Mouse (Mus musculus) MEL (cell line): Measurements from ENCODE around the gene Mrpl57. TPM values are rescaled to one million over a fixed set of nuclear protein-coding genes. Genes with fewer than 3 reads are reported as not detected.
A peak's percentile ranks its signal among the peaks of the same experiment; 100 is the strongest.
"Not testable (repeated sequence)": the region's sequence is repeated elsewhere in the genome, so short reads cannot be mapped to it uniquely, and the experiment has no call there.

Experiments
- DNase-seq: peaks from one replicate; pipeline ENCODE4 v3.0.0; 2011; ENCODE audit warnings: low read depth, low spot score
- H3K27ac ChIP-seq: 2 replicates; pipeline ENCODE4 v1.5.1; 2012; ENCODE audit warnings: low read depth, mild to moderate bottlenecking, control low read depth, low read length, moderate library complexity; ENCODE audit not compliant: control insufficient read depth
- H3K27me3 ChIP-seq, 2 experiments: fragments of 150-350 bp in 1 of 2; sonication (generic) in 1 of 2; 2 replicates each; pipeline ENCODE4 v1.6.1; 2012; ENCODE audit warnings: low read length in 2 of 2, mild to moderate bottlenecking in 2 of 2, improper control_type of control experiment in 1 of 2, moderate library complexity in 1 of 2; ENCODE audit not compliant: insufficient read depth in 2 of 2, control insufficient read depth in 1 of 2
- H3K36me3 ChIP-seq, 2 experiments: 2 replicates each; pipeline ENCODE4 v1.6.1; 2012 to 2014; ENCODE audit warnings: low read length in 2 of 2, improper control_type of control experiment in 1 of 2, inconsistent platforms in 1 of 2, mild to moderate bottlenecking in 1 of 2; ENCODE audit not compliant: insufficient read depth in 2 of 2, control insufficient read depth in 1 of 2
- H3K4me1 ChIP-seq, 2 experiments: fragments of 150-350 bp in 1 of 2; sonication (generic) in 1 of 2; 2 replicates each; pipeline ENCODE4 v1.6.1; 2012; ENCODE audit warnings: low read length in 2 of 2, improper control_type of control experiment in 1 of 2, mild to moderate bottlenecking in 1 of 2; ENCODE audit not compliant: insufficient read depth in 2 of 2, control insufficient read depth in 1 of 2
- H3K4me3 ChIP-seq, 2 experiments: fragments of 150-350 bp in 1 of 2; sonication (generic) in 1 of 2; 2 replicates each; pipeline ENCODE4 v1.5.1; 2012; ENCODE audit warnings: low read depth in 2 of 2, low read length in 2 of 2, mild to moderate bottlenecking in 2 of 2, moderate library complexity in 2 of 2, control low read depth in 1 of 2, improper control_type of control experiment in 1 of 2; ENCODE audit not compliant: control insufficient read depth in 1 of 2, insufficient read depth in 1 of 2
- H3K79me2 ChIP-seq: 2 replicates; pipeline ENCODE4 v1.6.1; 2012; ENCODE audit warnings: mild to moderate bottlenecking, low read length, moderate library complexity; ENCODE audit not compliant: control insufficient read depth, poor library complexity, insufficient read depth
- H3K9ac ChIP-seq: 2 replicates; pipeline ENCODE4 v1.6.1; 2012; ENCODE audit warnings: low read depth, mild to moderate bottlenecking, control low read depth, low read length, moderate library complexity; ENCODE audit not compliant: control insufficient read depth, poor library complexity, severe bottlenecking
- H3K9me3 ChIP-seq: fragments of 150-350 bp; sonication (generic); replicated peaks from 2 replicates; pipeline ENCODE4 v1.6.1; 2012; ENCODE audit warnings: mild to moderate bottlenecking, low read length, improper control_type of control experiment, moderate library complexity; ENCODE audit not compliant: insufficient read depth
- CTCF ChIP-seq, 3 experiments: IDR thresholded peaks in 2 of 3; conservative IDR thresholded peaks in 1 of 3; 2 replicates each; pipeline ENCODE4 v1.5.1; 2011 to 2012; ENCODE audit warnings: low read length in 3 of 3, low read depth in 2 of 3, mild to moderate bottlenecking in 2 of 3, improper control_type of control experiment in 1 of 3, inconsistent platforms in 1 of 3, mixed read lengths in 1 of 3, moderate library complexity in 1 of 3; ENCODE audit not compliant: control insufficient read depth in 1 of 3, insufficient read depth in 1 of 3, poor library complexity in 1 of 3, severe bottlenecking in 1 of 3
- GABPA ChIP-seq: IDR thresholded peaks from 2 replicates; pipeline ENCODE4 v1.6.1; 2012; ENCODE audit warnings: low read depth, mild to moderate bottlenecking, inconsistent platforms, low read length, improper control_type of control experiment, moderate library complexity
- MAFK ChIP-seq: IDR thresholded peaks from 2 replicates; pipeline ENCODE4 v1.6.1; 2011; ENCODE audit warnings: low read depth, mild to moderate bottlenecking, low read length, improper control_type of control experiment, borderline replicate concordance
- MEF2A ChIP-seq: IDR thresholded peaks from 2 replicates; pipeline ENCODE4 v1.6.1; 2014; ENCODE audit warnings: low read depth, mild to moderate bottlenecking, inconsistent platforms, low read length, improper control_type of control experiment; ENCODE audit not compliant: poor library complexity, insufficient replicate concordance, severe bottlenecking; ENCODE audit errors: extremely low read depth
- MXI1 ChIP-seq: IDR thresholded peaks from 2 replicates; pipeline ENCODE4 v1.6.1; 2011; ENCODE audit warnings: mild to moderate bottlenecking, low read depth, low read length, improper control_type of control experiment
- MYB ChIP-seq: IDR thresholded peaks from 2 replicates; pipeline ENCODE4 v1.6.1; 2011; ENCODE audit warnings: mild to moderate bottlenecking, low read depth, low read length, improper control_type of control experiment
- NELFE ChIP-seq: IDR thresholded peaks from 2 replicates; pipeline ENCODE4 v1.6.1; 2011; ENCODE audit warnings: low read depth, low read length, improper control_type of control experiment
- POLR2AphosphoS5 ChIP-seq: IDR thresholded peaks from 2 replicates; pipeline ENCODE4 v1.6.1; 2012; ENCODE audit warnings: low read depth, borderline replicate concordance, mild to moderate bottlenecking, inconsistent platforms, low read length, moderate library complexity, mixed read lengths
- RAD21 ChIP-seq: IDR thresholded peaks from 2 replicates; pipeline ENCODE4 v1.6.1; 2011; ENCODE audit warnings: mild to moderate bottlenecking, low read depth, low read length, improper control_type of control experiment
- RCOR1 ChIP-seq: IDR thresholded peaks from 2 replicates; pipeline ENCODE4 v1.6.1; 2012; ENCODE audit warnings: low read depth, mild to moderate bottlenecking, inconsistent platforms, low read length, improper control_type of control experiment
- SMC3 ChIP-seq: IDR thresholded peaks from 2 replicates; pipeline ENCODE4 v1.6.1; 2011; ENCODE audit warnings: low read depth, low read length, improper control_type of control experiment
- TBP ChIP-seq: IDR thresholded peaks from 2 replicates; pipeline ENCODE4 v1.8.0; 2011; ENCODE audit warnings: low read depth, low read length, improper control_type of control experiment
- TCF12 ChIP-seq: IDR thresholded peaks from 2 replicates; pipeline ENCODE4 v1.6.1; 2014; ENCODE audit warnings: low read depth, mild to moderate bottlenecking, inconsistent platforms, low read length, improper control_type of control experiment, moderate library complexity
- ZMIZ1 ChIP-seq: IDR thresholded peaks from 2 replicates; pipeline ENCODE4 v1.6.1; 2012; ENCODE audit warnings: low read depth, mild to moderate bottlenecking, inconsistent platforms, low read length, improper control_type of control experiment, moderate library complexity
- polyA plus RNA-seq, 2 experiments: library from polyadenylated mRNA; stranded (reverse) in 1 of 2; unstranded in 1 of 2; fragments of >175 nt in 1 of 2; fragments of >200 nt in 1 of 2; gene quantifications; 2 replicates each; pipeline versions ENCODE4 v1.2.1 to v1.2.4; 2012; ENCODE audit warnings: low replicate concordance in 2 of 2, low read depth in 1 of 2; ENCODE audit not compliant: insufficient read length in 2 of 2, insufficient read depth in 1 of 2, missing spikeins in 1 of 2
- total RNA-seq: library from RNA; depleted of rRNA; stranded (reverse); fragments of 300-350 nt; gene quantifications from 2 replicates; pipeline ENCODE4 v1.2.3, GENCODE M21; 2012

Gene Mrpl57
- total and polyA plus RNA-seq, 3 experiments, result 126 to 184 TPM; not detected in 1

DNA sequence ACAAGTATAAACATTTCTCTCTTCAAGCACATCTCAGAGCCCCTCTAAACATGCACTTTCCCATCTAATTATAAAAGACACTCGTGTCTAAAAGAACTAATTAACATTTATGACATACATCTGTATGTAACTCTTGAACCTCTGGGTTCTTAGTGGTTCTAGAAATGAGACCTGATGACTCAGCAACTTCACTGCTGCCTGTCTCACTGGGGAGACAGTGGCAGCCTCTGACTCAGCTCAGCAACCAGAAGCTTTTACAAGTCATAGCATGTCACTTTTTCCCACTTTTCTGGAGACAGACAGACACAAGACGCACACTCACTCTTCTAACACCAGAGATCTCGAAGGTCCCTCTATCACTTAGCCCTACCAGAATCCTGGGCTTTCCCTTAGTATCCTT is 24.3 kb downstream of the Mrpl57 start:
- Histone ChIP-seq H3K79me2 (no peaks in the 10 kb centered on the region), H3K27me3 (no peaks in the 10 kb centered on the region), H3K36me3 (peaks cover 0 to 2% of the 10 kb centered on the region in 2 experiments; a peak in 3 of 4 replicates), H3K4me3 (no peak overlapping the region), H3K27ac (no peak overlapping the region), H3K9ac (no peak overlapping the region), H3K4me1 (0 out of 4 replicates have a peak, but pooled peaks cover 0 to 3% of the 10 kb centered on the region in 2 experiments), H3K9me3 (no peaks in the 10 kb centered on the region)
- DNase-seq, result peak; percentile 51
- no peak for TF ChIP-seq MEF2A
- TF ChIP-seq MAFK, result peak; percentile 78; the same call in 1 of the 2 replicates
- no peak for TF ChIP-seq MXI1

DNA sequence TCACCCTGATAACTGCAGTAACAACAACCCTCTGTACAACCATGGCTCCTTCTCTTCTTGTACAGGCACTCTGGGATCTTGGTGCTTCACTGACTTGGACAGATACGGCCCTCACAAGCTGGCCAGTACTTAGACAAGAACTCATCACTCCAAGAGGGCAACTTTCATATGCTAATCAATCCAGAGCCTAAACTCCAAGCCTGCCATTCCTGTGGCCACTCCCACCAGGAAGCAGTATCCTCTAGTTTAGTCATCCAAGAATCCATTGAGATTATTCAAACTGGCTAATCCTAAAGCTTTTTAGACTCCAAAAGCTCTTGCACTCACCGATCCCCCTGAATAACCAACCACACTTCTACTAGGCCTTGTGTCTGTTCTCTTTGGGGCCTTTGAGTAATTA is 26.9 kb downstream of the Mrpl57 start:
- H3K4me3 ChIP-seq, result no peak overlapping the region
- TF ChIP-seq MYB (no peak), TBP (no peak), NELFE (no peak), ZMIZ1 (no peak), RCOR1 (no peak), SMC3 (no peak), TCF12 (no peak), RAD21 (no peak), POLR2AphosphoS5 (no peak), MEF2A (no peak), GABPA (no peak)
- H3K27ac ChIP-seq, result no peak overlapping the region
- H3K36me3 ChIP-seq, result peaks cover 0 to 2% of the 10 kb centered on the region in 2 experiments; a peak in 3 of 4 replicates
- no peaks in the 10 kb centered on the region for H3K9me3 ChIP-seq
- DNase-seq, result no peak
- no peak overlapping the region for H3K9ac ChIP-seq
- H3K79me2 ChIP-seq, result no peaks in the 10 kb centered on the region
- H3K27me3 ChIP-seq, result no peaks in the 10 kb centered on the region
- 0 out of 4 replicates have a peak, but pooled peaks cover 0 to 3% of the 10 kb centered on the region in 2 experiments for H3K4me1 ChIP-seq

DNA sequence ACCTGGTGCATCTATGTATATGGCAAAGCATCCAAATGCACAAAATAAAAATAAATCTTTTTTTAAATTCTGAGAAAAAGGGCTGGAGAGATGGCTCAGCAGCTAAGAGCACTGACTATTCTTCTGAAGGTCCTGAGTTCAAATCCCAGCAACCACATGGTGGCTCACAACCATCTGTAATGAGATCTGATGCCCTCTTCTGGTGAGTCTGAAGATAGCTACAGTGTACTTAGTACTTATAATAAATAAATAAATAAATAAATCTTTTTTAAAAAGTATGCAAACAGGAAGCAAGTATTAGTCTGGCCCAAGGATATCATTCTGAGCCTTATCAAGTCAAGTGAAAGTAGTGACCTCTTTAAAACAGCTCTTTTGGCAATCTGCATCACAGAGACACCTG is 30.0 kb downstream of the Mrpl57 start:
- not testable (repeated sequence) for H3K36me3 ChIP-seq, H3K27ac ChIP-seq, H3K9me3 ChIP-seq, DNase-seq, H3K27me3 ChIP-seq
- peak in 1 of 3 experiments; percentile 9; a peak in 1 of 6 replicates for TF ChIP-seq CTCF (IDR thresholded peaks at IDR 0.05 in 2 of 3, conservative IDR thresholded peaks at IDR 0.05 in 1 of 3; ENCODE audit: control insufficient read depth in 1 of 3, insufficient read depth in 1 of 3, low read depth in 2 of 3, low read length in 3 of 3, poor library complexity in 1 of 3, severe bottlenecking in 1 of 3)
- TF ChIP-seq, all 39 proteins: peak for 1; not testable (repeated sequence) for 38
- not testable (repeated sequence) for H3K4me1 ChIP-seq, H3K79me2 ChIP-seq, H3K9ac ChIP-seq, H3K4me3 ChIP-seq
